Mouse (Mus musculus) adrenal gland, adult 8-10 months (tissue): ENCODE data around the gene Tmsb4x. TPM values are rescaled to one million over a fixed set of nuclear protein-coding genes. Genes with fewer than 3 reads are reported as not detected.

Experiments used
- DNase-seq: peaks from one replicate; pipeline ENCODE4 v3.0.0; 2022
- total RNA-seq, 4 experiments: library from RNA; stranded (reverse); gene quantifications; 2 replicates each; pipeline ENCODE4 v1.2.4; 2022

Tmsb4x gene
- total RNA-seq = 100 to 1,000 TPM; 368 to 589 (median 495) TPM

DNA sequence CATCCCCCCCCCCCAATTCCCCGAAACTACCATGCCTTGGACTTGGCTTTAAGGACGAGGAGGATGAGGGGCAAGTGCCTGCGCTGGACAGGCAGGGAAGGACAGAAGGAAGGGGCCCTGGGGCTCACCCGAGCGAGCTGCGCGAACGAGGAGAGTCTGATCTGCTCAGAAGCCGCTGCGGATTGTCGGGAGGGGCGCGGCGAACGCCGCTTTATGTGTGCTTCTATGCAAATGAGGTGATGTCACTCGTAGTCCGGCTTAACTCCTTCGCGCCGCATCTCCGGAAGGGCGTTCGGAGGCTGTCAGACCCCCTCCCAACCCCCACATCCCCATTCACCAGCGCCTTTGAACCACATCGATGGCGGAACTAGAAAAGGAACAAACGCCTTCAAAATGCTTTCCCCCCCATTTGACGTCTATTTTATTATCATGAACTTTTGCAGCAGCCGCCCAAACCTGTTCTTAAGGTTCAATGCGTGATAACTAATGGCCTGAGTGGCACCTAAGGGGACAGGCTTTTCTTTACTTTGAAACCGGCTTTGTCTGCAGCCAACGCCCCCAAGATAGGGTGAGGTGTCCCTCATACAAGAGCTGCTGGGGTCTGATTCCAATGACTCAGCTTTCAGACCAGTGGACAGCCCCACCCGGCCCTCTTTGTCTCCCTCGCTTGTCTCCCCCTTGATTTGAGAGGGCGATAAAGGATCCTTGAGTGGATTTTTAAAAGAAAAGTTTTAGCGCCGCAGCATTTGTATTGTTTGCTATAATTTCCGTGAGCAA lies at the start of gene Tmsb4x:
Tmsb4x (minus strand) TSS at position 338 of the 777 bp plus-strand sequence.
- peak; percentile 63 for DNase-seq

DNA sequence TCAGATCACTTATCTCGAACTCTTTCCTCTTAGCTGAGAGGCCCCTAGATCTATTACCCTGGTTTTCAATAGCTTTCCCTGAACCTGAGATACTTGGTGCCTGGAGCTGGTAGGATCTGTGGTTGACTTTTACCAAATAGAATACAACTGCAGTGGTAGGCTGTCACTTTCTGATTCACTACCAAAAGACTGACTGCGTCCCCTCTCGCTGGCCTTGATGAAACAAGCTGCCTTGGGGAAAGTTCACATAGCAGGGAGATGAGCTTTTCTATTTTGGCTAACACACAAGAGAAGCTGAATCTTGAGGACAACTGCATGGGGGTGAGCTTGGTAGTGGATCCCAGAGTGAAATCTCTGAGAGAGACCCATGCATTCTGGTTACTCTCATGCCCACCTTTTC lies 32.6 kb upstream of the Tmsb4x start:
- DNase-seq = no peak

DNA sequence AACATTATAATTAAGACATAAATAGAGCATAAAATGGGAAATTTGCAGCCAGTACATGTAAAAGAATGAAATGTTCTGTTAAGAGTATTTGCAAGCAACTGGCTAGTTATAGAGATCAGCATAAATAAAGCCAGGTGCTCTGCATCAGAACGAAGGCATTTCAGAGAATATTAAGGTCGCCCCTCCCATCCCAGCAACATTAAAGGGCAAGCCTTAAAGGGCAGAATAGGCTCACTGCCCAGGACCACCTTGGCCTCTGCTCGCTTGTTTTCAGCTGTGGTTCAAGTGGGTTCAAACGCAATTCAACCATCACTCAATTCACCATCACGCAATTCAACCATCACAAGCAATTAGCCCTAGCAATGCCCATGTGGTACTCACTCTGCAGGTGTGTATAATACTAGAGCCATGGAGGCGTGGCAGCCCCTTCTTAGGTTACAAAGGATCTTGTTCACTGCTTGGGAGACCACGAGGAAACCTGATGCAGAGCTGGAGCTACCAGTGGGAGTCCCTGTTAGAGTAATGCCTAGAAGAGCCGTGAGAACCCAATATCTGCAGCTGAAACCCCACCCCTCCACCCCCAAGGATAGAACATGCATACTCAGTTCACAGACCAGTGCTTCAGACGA lies 30.3 kb upstream of the Tmsb4x start:
- DNase-seq = no peak

DNA sequence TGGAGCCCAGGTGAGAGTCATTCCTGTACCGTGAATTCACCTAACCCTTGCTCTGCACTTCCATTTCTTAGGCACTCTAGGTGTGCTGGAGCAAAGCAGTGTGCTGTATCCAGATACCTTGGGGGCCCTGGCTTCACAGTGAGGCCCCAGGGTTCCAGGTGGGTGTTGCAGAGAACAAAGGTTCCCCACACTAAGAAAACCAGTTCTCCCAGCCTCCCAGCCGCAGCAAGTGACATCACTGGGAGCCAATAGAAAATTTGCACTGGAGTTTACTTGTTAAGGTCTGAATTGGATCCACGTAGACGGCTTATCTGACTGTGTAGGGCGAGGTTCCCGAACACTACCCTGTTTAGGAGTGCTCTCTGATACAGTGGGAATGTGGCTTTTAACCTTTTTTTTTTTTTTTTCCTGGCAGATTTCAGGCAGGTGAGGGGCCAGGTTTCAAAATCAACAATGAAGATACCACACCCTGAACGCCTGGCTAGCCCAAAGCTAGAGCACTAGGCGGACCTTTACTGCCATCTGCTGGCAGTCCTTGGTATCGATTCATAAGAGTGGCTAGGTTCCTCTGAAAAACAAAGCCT lies 24.1 kb upstream of the Tmsb4x start:
- no peak for DNase-seq

DNA sequence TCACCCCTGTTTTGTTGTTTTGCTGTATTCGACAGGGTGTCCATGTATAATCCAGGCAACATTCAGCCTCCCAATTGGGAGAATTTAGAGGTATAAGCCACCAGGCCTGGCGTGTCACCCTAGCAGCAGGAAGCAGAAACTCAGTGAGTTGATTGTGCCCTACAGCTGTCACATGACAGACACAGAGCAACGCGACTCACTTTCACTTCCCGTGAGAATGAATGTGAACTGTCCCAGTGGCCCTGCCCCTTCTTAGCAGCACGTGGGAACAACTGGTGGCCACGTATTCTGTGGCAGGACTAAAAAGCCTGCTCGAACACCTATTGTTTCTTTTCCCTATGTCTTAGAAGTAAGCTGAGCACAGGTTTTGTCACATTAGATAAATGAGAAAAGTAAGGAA lies 22.0 kb upstream of the Tmsb4x start:
- DNase-seq = no peak

DNA sequence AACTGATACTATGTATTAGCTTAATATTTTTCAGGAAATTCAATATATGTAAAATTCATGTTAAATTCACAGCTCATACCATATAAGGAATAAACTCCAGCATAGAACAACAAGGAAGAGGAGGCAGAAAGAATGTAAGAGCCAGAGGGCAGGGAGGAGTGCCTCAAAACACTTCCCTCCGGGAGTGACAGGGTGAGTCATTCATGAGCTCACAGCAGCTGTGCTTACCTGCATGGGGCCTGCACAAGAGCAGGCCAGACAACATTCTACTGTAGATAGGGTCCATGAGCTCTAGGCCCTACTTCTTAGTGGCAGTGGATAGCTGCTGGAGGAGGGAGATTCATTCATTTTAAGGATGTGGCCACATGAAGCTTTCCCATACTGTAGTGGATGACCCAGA lies 20.7 kb upstream of the Tmsb4x start:
- no peak for DNase-seq

DNA sequence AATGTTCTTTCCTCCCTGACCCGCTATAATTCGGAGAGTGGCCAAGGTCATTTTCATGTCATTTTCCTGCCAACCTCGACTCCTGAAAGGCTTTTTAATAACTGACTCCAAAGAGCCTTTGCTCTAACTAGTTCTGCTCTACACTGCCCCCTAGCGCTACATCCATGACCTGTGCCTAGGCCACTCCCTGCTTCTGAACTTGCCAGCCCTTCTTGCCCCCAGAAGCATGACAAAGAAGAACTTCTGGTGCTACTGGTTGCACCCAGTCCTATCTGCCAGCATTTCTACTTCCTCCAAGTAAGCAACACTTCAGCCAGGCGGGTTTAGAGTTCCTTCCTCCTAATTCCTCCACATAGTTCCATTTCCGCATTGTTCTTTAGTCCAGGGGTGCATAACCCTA lies 20.1 kb upstream of the Tmsb4x start:
- peak; percentile 70 for DNase-seq

DNA sequence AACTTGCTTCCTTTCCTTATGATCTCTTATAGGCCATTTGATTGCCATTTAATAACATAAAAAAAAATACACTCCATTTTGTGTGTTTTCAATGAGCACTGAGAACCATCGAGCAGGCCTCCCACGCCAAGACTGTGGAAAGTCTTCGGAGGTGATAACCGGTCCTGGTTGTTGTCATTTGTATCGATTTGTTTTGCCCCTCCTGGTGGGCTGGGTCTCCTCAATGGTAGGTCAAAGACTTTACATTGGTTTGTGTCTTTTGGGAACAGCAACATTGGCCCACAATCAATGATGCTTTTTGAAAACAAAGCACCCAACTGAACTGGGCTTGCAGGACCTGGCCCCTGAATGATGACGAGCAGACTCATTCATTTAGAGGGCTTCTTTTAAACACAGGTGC lies 18.6 kb upstream of the Tmsb4x start:
- no peak for DNase-seq

DNA sequence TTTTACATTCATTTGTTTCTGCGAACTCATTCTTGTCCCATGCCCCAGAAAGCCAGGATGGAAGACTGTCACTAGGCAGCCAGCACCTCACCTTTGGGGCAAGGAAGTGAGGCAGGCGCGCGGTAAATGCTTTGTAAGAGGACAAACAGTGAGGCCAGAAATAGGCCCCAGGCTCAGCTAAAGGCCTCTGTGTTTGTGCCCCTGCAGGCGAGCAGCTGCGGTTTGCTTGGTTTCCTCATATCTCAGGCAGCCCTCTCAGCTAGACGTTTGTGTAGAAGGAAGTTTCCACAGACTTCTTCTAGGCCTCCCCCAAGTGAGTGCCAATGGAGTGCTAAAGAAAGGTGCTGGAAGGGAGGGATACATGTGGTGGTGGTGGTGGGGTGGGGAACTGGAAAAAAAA lies 18.0 kb upstream of the Tmsb4x start:
- DNase-seq = no peak

DNA sequence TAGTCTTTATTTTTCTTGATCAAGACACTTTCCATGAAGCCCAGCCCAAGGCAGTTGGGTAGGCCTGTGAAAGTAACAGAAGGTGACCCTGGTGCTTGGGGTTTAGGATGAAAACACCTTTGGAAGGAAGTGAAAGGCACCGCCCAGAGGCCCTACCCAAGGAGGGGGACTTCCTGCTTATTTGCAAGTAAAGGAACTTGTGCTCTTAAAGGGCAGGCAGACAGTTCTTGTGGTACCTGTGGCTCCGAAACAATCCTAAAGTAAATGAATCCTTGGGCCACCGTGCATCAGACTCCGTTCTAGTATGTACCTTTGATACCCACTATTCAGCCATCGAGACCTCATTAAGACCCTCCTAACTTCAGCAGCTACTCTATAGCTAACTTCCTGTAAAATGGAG lies 17.5 kb upstream of the Tmsb4x start:
- DNase-seq = no peak

DNA sequence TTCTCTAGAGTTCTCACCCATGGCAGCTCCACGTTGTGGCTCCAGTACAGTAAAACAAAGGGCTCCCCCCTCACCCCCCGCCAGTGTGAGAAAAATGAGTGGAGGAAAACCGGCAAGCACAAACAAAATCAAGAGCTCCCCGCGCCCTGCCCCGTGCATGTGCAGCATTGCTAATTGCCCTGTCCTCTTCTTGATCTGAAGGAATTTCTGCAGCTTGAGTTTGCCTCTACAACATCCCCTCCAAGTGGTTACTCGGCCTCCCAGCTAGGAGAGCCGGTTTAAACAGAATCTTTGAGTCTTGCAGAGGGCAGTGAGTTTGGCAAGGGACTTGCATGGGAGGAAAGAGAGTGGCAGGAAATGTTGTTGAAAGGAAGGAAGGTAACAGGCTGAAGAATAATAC lies 3.6 kb upstream of the Tmsb4x start:
- DNase-seq = no peak

DNA sequence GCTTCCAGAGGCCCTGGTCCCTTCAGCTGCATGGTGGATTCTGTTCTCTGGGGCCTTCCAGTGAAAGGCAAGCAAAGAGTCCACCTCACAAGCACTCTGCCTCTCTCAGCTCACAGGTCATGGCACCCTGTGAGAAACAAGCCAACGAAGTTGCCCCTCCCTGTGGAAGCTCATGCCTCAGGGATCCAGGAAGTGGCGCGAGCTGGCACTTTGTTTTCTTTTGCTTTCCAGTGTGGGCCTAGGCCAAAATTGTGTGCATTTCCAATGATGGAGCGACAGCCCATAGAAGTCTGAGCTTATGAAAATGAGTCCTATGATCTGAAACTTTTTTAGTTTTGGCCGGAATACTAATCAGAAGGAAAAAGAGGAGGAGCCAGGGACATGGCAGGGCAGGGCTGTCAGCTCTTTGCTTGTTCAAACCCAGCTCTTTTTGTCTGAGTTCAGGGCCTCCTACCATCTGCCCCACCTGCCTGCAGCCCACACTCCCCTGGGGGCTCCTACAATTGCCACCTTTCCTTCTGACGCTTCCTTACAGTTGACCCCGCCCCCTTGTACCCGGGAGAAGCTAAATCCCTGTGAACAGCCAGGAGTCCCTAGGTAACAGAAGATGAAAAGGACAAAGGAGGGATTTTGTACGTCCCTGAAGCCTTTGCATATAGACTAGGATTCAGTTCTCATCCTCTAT lies 2.9 kb upstream of the Tmsb4x start:
- DNase-seq = no peak

DNA sequence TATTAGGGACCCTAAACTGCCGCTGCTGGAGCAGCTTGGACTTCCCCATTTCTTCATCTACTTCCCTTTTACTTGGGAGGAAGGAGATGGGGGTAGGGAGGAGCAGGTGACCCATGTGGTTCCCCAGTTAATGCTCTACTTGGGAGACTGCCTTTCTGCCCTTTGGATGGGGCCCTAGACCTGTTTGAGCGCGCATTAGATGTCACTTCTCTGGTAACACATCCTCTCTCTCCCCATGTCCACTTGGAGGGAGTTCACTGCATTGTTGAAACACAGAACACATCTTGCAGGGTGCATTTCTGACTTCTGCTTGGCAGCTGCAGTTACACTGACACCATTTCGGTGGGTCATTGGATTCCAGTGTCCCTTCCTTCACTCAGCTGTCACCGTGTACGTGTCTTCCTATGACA lies 1.2 kb upstream of the Tmsb4x start:
- DNase-seq = no peak

DNA sequence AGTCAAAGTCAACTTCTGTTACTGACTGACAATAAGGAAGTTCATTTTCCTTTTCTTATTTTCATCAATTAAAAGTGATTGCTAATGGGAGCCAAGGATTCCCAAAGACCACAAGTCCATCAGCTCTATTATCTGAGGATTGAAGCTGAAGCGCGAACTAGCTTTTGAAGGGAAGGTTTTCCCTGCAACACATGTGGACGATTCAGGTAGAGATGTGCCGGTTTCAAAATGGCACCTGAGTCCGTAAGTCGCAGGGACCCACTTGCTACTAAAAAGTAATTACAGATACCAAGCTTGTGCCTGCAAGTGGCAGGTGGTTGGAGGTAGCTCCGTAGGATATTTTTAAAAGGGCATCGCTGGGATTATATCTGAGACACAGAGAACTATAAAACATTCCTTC lies 713 bp upstream of the Tmsb4x start:
- DNase-seq = no peak

DNA sequence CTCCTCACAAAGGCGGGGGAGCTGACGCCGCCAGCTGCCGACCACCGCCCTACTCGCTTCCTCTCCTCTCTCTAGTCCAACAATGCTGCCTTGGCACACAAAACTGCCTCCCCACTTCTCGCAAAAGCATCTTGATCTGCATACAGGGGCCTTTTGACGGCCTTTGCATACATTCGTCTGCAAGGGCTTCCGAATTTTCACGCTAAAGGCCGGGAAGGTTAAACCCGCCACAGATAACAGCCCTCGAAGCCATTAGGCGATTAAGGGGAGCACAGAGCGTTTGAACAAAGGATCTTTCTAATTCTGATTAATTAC lies 652 bp downstream of the Tmsb4x start:
- DNase-seq = no peak

DNA sequence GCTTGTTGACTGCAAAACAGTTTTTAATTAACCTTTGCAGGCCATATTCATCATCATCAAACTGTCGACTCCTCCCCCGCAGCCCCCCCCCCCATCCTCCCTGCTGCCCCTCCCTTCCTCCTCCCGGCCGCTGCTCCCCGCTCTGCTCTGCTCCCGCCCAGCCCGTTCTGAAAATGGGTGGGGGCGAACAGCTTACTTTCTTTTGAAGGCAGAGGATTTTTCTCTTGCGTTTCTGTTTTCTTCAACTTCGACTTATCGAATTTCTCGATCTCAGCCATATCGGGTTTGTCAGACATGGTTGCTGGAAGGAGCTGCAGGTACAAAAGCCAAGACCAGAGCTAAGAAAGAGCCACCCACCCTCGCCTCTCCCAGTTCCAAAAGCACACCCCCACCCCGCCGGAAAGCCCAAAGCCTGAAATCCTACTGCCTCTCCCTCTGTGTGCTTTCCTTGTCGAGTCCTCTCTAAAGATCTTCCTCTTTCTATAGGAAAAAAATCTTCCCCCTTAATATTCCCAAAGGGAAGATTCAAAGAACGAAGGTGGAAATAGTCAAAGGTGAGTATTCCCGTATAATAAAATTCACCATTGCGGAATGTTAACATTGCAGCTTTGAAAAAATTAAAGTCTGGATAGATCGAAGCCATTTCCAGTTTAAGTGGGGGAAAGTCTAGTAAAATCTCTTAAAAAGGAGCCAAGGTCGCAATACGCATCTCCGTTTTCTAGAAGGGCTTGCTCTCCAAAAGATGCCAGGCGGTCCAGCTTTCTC lies 1.2 kb downstream of the Tmsb4x start:
- no peak for DNase-seq

DNA sequence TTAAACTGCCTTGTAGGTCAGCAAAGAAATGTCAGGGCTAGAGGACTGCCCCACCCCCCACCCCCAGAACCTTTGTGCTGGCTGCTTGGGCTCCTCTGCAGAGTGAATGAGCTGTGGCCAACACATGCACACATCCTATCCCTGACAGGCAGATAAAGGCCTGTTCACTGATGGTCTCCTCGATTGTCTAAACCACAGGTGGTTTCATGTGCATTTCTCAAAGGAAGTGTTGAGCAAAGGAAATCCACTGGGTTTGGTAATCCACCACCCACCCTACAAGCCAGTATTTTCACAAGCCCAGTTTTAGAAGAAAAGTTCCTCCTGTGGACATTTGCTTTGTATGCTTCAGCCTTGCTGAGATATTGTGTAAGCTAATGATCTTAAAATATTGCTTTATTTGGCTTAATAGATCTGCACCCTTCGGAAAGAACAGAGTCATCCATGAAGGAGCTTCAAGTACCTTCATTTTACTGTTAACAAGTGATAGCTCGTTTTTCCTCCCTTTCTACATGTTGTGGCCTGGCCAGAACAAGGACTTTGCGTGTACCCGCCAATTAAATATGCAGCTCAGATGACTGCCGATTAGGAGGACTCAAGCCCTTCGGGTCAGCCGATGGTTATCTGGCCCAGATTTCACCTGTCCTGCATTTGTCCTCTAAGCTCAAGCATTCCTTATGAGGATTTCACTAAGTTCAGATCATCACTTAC lies 3.1 kb downstream of the Tmsb4x start:
- DNase-seq = no peak

DNA sequence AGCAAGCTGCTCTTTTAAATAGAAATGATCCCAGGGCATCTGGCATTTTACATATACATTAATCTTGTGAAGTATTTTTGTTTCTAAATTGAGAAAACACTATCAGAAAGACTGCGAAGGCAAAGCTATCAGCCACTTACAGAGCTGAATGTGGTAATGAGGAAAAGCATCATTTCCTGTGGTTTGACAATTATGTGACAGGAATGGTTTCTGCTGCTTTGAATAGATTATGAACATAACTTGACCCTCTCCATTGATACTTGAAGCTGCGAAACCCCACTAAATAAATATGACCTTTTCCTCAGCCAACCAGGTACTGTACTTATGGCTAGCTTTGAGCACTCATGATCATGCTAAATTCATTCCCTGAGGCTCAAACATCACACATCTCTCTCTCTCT lies 7.8 kb downstream of the Tmsb4x start:
- no peak for DNase-seq

DNA sequence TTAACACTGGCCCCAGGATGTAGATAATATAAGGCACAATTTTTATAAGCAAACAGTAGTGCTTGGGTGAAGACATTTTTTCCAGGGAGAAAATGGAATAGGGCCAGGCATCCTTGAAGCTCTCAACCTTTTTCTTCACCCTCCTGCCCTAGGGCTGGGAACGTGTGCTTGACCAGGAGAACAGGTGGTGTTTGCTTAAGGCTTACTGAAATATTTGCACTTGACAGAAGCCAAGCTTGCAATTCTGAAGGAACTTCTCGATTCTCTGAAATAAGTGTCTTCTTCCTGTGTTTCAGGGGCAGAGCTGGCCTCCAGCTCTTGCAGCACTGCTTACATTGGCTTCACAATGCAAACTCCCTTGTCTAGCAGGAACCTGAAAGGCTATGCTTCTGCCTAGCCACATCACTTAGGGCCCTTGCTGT lies 13.9 kb downstream of the Tmsb4x start:
- no peak for DNase-seq

DNA sequence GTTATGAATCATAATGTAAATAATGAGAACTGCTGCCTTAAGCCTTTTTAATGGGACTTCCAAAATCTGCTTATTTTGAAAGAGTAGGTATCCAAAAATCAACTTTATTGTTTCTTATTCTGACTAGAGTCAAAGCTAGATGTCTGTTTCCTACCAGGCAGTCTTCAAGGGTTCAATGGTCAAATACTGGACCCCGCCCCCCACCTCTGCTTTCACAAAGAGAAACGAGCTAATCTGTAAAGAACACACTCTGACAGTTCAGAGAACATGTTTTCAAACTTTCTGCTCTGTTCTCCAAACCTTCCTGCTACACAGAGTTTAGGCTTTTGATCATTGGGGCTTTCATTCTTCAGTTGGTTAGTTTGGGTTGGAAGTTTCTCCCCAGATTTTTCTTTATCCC lies 22.8 kb downstream of the Tmsb4x start:
- no peak for DNase-seq

DNA sequence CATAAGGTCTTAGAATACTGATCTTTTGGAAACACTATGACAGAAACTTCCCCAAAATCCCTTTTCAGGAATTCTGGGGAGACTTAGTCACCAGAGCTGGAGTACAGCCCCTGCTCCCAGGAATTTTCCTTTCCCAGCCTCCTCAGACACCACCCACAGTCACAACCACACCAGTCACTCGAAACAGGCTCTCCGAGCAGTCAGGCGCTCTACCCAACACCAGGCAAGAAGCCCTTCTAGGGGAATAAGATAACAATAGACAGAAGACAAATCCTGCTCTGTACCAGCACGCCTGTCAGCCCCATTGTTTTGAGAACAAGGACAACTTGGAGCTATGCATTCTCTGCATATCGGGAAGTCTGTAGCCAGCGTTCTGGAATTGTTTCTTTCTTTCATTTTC lies 25.6 kb downstream of the Tmsb4x start:
- no peak for DNase-seq

DNA sequence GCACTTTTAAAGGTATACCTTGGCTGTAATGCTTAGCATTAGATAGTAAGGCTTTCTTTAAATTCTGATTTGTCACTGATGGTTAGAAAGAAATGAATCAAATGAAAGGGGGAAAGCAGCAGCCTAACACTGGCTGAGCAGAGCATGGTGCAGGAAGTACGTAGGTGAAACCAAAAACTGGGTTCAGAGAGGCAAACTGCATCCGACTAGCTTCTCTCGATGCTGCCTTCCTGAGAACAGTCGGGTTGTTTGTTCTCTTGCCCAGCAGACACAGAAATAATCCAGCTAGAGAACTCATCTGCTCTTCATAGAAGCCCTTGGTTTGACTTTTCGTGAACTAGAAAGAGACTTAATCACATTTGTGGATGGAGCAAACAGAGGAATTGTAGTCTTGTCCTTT lies 26.7 kb downstream of the Tmsb4x start:
- no peak for DNase-seq
